Mouse (Mus musculus): ENCODE results near the gene Iffo2.

GRCm38 (mm10) chr4:139632254-139632580 lies 101.9 kb downstream of the Iffo2 start:
- TF ChIP-seq CTCF (IDR thresholded peaks at IDR 0.05; ENCODE audit: borderline replicate concordance, extremely low read depth, insufficient read depth, insufficient read length): no peak
- no peak for TF ChIP-seq POLR2A (IDR thresholded peaks at IDR 0.05; ENCODE audit: borderline replicate concordance, extremely low read depth, insufficient read depth, insufficient read length, poor library complexity, severe bottlenecking)

All from brain, embryonic 14.5 days (tissue).